Mouse (Mus musculus): ENCODE results near the gene Fam151a.
"Not testable (repeated sequence)": the region's sequence is repeated elsewhere in the genome, so short reads cannot be mapped to it uniquely, and the experiment has no call there.

The Fam151a gene

GRCm38 (mm10) chr4:106733636-106734035 lies at the start of gene Fam151a:
Gene Fam151a, plus strand, starts transcription at chr4:106733889.
- no peak for DNase-seq (ENCODE audit: low spot score in 2 of 2)

GRCm38 (mm10) chr4:106688636-106689296 lies 44.9 kb upstream of the Fam151a start:
- no peak for DNase-seq (ENCODE audit: low spot score in 2 of 2)

GRCm38 (mm10) chr4:106693841-106694430 lies 39.8 kb upstream of the Fam151a start:
- DNase-seq (ENCODE audit: low spot score in 2 of 2): no peak

GRCm38 (mm10) chr4:106699989-106700388 lies 33.7 kb upstream of the Fam151a start:
- peak; percentile 47 to 66 for DNase-seq (ENCODE audit: low spot score in 2 of 2)

- DNase-seq (ENCODE audit: low spot score in 2 of 2): peak; percentile 38 to 61
Measured at GRCm38 (mm10) chr4:106700798-106701197, 32.9 kb upstream of the Fam151a start.

- DNase-seq (ENCODE audit: low spot score in 2 of 2): no peak
Measured at GRCm38 (mm10) chr4:106703956-106704355, 29.7 kb upstream of the Fam151a start.

- DNase-seq (ENCODE audit: low spot score in 2 of 2): peak; percentile 76 to 84
Measured at GRCm38 (mm10) chr4:106704416-106704815, 29.3 kb upstream of the Fam151a start.

- DNase-seq (ENCODE audit: low spot score in 2 of 2): no peak
Measured at GRCm38 (mm10) chr4:106705096-106705665, 28.5 kb upstream of the Fam151a start.

GRCm38 (mm10) chr4:106707957-106708356 lies 25.7 kb upstream of the Fam151a start:
- DNase-seq (ENCODE audit: low spot score in 2 of 2): no peak

- peak; percentile 79 to 88 for DNase-seq (ENCODE audit: low spot score in 2 of 2)
Measured at GRCm38 (mm10) chr4:106708408-106708807, 25.3 kb upstream of the Fam151a start.

- DNase-seq (ENCODE audit: low spot score in 2 of 2): no peak
Measured at GRCm38 (mm10) chr4:106713622-106714021, 20.1 kb upstream of the Fam151a start.

GRCm38 (mm10) chr4:106720631-106721030 lies 13.1 kb upstream of the Fam151a start:
- no peak for DNase-seq (ENCODE audit: low spot score in 2 of 2)

GRCm38 (mm10) chr4:106730814-106731213 lies 2.9 kb upstream of the Fam151a start, which contains the start of gene Mroh7:
Gene Mroh7, minus strand, starts transcription at chr4:106730925.
- no peak for DNase-seq (ENCODE audit: low spot score in 2 of 2)

- not testable (repeated sequence) for DNase-seq (ENCODE audit: low spot score in 2 of 2)
Measured at GRCm38 (mm10) chr4:106736884-106737283, 3.2 kb downstream of the Fam151a start.

- DNase-seq (ENCODE audit: low spot score in 2 of 2): no peak
Measured at GRCm38 (mm10) chr4:106737904-106738303, 4.2 kb downstream of the Fam151a start.

GRCm38 (mm10) chr4:106745862-106746261 lies 12.2 kb downstream of the Fam151a start:
- no peak for DNase-seq (ENCODE audit: low spot score in 2 of 2)

- no peak for DNase-seq (ENCODE audit: low spot score in 2 of 2)
Measured at GRCm38 (mm10) chr4:106747001-106747580, 13.4 kb downstream of the Fam151a start.

- DNase-seq (ENCODE audit: low spot score in 2 of 2): peak; percentile 88 to 91
Measured at GRCm38 (mm10) chr4:106749699-106750098, 16.0 kb downstream of the Fam151a start.

- DNase-seq (ENCODE audit: low spot score in 2 of 2): no peak
Measured at GRCm38 (mm10) chr4:106751726-106752125, 18.0 kb downstream of the Fam151a start.

- DNase-seq (ENCODE audit: low spot score in 2 of 2): no peak
Measured at GRCm38 (mm10) chr4:106764166-106764565, 30.5 kb downstream of the Fam151a start.

- no peak for DNase-seq (ENCODE audit: low spot score in 2 of 2)
Measured at GRCm38 (mm10) chr4:106769306-106769705, 35.6 kb downstream of the Fam151a start.

- DNase-seq (ENCODE audit: low spot score in 2 of 2): no peak
Measured at GRCm38 (mm10) chr4:106772558-106772957, 38.9 kb downstream of the Fam151a start.

GRCm38 (mm10) chr4:106775767-106776166 lies 42.1 kb downstream of the Fam151a start:
- DNase-seq (ENCODE audit: low spot score in 2 of 2): not testable (repeated sequence)
